Mouse (Mus musculus) kidney, adult 18-20 months (tissue): ENCODE measurements around the gene Enox1.

ENCODE experiments used
- DNase-seq: peaks from one replicate; pipeline ENCODE4 v3.0.0; 2021

Gene Enox1

DNA sequence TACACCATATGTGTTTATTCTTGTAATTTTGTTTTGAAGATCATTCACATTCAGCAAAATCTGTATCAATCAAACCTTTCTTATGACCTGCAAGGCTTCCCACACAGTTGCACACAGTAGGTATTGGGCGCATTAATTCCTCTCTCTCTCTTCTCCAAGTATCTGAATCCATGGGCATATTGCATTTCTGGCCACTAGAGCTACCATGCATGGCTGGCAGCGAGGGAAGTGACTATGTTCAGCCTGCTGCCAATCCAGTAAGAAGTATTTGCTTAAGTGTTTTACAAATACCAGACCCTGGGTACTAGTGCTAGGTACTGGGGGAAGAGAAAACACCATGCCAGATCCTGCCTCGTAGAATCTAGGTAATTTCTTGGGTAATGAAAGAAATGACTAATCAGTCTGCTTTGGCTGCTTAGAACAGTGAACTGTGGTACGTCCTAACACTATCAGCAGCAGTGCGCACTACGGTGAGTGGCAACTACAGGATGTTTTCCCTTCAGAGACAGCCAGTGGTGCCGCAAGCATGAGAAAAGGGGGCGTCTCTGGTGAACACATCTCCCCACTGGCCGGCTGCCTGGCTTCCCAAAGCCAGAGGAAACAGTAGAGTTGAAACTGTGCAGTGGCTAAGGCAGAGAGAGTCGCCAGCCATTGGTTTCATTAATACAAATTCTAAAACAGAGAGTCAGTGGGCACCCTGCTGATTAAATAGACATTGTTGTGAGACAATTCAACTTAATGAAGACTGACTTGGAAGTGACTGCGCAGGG is 428.7 kb downstream of the Enox1 start:
- DNase-seq = no peak

GRCm38 (mm10) chr14:77586033-77586432 is 429.5 kb downstream of the Enox1 start:
- DNase-seq = no peak

- DNase-seq = no peak
Observed at GRCm38 (mm10) chr14:77587182-77587581, 430.6 kb downstream of the Enox1 start.

GRCm38 (mm10) chr14:77593136-77593838 is 436.7 kb downstream of the Enox1 start:
- DNase-seq = no peak

DNA sequence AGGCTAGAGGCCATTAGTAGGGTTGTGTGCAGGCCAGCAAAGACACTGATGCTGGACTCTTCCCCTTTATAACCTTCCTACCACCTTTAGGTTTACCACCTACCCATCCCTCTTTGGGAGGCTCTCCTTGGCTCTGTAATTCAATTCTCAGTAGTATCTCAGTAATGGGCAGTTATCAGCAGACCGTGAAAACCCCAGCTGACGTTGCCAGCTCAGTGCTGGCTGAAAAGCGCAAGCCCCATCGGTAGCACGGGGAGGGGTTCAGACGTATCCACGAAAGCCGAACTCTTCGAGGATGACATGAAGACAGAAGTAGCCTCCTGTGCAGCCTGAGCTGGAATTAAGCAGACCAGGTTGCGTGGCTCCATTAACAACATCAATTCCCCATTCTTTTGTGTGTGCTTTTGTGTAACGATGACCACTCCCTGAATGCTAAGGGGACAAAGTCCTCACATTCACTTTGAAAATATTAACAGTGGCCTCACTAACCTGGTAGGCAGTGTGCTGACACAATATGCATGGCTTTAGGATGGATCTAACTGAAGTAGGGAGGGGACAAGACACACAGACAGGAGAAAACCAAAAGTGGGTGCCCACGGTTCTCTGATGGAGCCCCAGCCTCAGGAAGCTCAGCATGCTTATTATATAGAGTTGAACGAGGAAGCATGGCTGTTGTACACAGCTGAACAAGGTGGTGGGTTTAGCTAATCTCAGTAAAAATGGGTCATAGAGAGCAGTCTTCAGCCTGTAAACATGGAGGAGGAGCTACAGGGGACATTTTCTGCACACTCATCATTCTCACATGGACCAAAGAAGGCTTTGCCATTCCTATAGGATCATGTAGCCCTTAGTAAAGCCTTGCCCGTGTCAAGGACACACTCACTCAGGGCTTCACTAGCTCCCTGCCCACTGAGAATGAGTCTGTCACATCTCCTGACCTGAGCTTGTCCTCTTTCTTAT is 439.9 kb downstream of the Enox1 start:
- DNase-seq = peak; percentile 50

- DNase-seq = no peak
Observed at GRCm38 (mm10) chr14:77599016-77599704, 442.6 kb downstream of the Enox1 start.

DNA sequence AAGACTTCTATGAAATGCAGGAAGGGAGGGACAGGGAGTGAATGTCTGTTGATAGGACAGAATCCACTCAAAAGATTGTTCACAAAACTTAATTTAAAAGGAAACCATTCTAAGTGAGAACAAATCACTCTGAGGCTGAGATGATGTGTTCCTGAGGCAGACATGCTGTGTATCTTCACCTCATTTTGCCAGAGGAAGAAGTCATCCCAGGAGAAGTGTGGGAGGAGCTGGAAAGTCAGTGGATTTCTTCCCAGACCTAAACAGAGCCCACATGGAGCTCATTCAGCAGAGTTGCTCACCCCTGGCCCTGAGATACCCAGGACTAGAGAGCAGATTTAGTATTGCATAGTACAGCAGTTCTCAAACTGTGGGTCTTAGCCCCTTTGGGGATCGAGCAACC is 444.2 kb downstream of the Enox1 start:
- no peak for DNase-seq

DNA sequence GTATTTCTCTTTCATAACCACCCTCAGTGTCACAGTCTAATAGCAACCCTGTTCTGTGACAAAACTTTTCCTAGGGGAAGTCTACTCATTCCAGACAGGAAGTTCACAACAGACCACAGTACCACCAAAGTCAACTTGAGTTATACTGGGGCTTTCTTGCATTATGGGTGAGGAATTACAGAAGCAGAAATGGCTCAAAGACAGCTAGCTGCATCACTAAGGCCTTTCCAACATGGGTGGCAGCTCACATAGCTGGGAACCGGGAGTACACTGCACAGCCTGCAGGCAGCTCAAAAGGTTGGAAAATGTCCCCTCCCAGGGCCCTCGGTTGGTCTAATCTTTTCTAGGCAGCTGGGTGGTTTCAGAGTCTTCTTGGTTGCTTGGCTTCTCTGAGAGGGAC is 444.9 kb downstream of the Enox1 start:
- DNase-seq = no peak

- DNase-seq = no peak
Observed at GRCm38 (mm10) chr14:77608182-77608839, 451.7 kb downstream of the Enox1 start.

GRCm38 (mm10) chr14:77615201-77615600 is 458.6 kb downstream of the Enox1 start:
- no peak for DNase-seq

DNA sequence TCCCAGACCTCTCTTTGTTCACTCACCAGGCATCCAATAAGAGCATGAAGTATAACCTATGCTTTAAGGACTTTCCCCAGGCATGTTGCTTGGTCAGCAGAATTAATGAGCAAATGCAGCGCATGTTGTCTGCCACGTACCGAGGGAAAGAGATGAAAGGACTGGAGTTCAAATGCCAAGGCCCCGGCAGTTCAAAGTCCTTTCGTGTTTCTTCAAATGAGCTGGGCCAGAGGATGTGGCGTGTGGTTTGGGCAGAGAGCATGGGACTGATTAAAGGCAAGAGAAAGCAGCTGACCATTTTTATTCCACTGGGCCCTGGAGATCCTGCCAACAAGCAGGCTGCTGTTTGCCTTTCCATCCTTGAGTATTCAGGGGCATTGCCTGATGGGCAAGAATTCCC is 460.7 kb downstream of the Enox1 start:
- peak; percentile 68 for DNase-seq

- DNase-seq = peak; percentile 23
Observed at GRCm38 (mm10) chr14:77618131-77618805, 461.7 kb downstream of the Enox1 start.

DNA sequence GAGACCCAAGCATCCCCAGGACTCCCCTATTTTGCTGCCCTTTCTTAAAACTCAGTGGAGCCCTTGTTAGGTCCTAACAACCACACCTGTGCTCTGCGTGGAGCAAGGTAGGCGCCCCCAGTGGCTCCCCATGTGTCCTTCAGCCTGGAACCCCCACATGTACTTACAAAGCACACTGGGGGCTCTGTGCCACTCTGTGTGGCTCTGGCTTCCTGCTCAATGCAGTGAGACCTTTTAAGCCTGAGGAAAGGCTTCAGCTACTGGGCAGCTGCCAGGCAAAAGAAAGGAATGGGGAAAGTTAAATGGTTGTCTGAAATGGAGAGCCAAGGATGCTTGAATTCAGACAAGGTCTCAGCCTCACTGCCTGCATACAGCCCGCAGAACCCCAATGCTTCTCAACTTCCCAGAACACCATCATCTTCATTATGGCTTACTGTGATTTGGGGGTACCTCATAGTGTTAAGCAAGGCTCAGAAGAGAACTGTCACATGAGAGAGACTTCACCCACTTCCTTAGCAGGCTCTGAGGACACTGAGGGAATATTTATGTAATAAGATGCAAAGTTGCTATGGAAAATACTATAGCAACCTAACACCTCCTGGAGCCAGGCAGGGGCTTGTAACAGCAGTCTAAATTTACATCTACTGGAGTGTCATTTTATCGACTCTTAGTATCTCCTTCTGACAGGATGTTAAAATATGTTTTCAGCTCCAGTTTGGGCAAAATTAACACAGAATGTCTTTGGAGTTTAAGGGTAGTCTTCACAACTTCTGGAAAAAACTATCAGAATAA is 465.1 kb downstream of the Enox1 start:
- DNase-seq = no peak

DNA sequence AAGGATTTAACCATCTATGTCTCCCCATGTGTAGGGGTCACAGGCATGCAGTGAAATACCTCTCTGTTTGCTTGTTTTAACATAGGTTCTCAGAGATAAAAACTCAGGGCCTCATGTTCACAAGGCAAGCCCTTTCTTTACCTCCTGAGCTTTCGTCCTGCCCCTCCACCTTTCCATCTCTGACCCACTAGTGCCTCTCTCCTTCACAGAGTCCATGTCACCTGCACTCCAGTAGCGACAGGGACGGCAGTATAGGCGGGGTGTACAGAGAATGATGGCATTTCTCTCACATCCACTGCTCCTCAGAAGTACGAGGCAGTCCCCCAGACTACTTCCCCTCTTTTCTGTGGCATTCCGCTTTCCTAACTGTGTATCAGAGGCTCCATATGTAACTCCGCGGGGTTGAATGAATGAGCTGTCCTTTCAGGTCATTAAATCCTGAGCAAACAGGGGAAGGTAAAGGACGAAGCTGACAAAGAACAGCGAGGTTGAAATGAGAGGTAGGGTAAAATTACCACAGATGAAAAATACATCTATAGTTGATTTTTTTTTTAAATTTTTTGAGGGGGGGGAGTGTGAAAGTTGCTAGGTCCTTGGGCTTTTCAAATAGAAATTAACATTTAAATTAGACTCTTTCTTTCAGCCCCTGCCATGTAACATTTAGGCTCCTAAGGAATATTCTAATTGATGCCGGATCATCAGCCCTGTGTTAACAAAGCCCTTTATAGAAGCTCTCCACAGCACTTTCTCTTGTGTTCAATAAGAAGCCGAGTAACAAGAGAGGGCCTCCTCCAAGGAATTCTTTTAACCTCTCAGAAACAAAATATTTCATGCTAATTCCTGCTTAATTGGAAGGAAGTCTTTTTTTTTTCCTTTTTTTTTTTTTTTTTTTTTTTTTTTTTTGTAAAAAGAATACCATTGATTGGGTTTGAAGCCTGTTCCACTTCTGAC is 470.3 kb downstream of the Enox1 start:
- no peak for DNase-seq

DNA sequence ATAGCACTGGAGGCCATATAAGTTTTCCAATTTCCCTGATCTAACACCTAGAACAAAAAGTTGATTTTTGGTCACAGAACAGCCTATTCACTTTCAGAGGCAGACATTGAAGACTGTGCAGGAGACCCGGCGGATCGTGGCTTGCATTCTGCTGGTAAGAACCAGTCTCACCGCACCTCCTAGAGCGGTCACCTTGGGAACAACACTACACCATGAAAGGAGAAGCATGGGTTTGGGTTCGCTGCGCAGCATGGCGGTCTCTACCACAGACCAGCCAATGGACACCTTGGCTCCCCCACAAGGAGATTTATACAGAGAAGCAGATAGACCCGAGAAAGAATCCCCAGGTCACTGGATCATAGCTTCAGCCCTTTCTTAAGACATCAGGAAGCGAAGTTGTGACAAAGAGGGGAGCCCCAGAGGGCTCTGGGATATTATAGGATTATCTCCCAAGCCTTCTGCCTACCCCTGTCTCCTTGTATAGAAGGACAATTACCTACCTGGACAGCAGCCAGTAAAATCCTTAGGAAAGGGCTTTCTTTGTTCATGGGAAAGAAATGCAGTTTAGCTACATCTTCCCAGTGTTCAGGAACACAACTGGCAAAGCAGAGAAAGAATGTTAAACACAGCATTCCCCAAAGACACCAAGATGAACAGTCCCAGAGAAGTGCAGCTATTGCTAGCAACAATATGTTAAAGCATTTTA is 476.1 kb downstream of the Enox1 start:
- DNase-seq = no peak

- DNase-seq = no peak
Observed at GRCm38 (mm10) chr14:77633172-77633542, 476.6 kb downstream of the Enox1 start.

- no peak for DNase-seq
Observed at GRCm38 (mm10) chr14:77636931-77637330, 480.4 kb downstream of the Enox1 start.

- DNase-seq = no peak
Observed at GRCm38 (mm10) chr14:77638148-77638547, 481.6 kb downstream of the Enox1 start.

GRCm38 (mm10) chr14:77638616-77639015 is 482.1 kb downstream of the Enox1 start:
- no peak for DNase-seq
